Mouse (Mus musculus) midbrain, embryonic 13.5 days (tissue): ENCODE results near the gene Uchl3. TPM values are rescaled to one million over a fixed set of nuclear protein-coding genes. Genes with fewer than 3 reads are reported as not detected.

ENCODE experiments used
- ATAC-seq: fragments of 200-750 bp; cut with Nextera tagmentation; 2 replicates; pipeline ENCODE4 v1.8.0; 2017; ENCODE audit warnings: mild to moderate bottlenecking, moderate TSS enrichment, moderate library complexity
- H3K27ac ChIP-seq: fragments of 300-500 bp; sonication (generic); 2 replicates; pipeline ENCODE4 v1.5.1; 2015; ENCODE audit warnings: inconsistent platforms, mild to moderate bottlenecking, moderate library complexity
- H3K27me3 ChIP-seq: fragments of 300-500 bp; sonication (generic); 2 replicates; pipeline ENCODE4 v1.6.1; 2015; ENCODE audit warnings: mild to moderate bottlenecking, inconsistent platforms
- H3K36me3 ChIP-seq: fragments of 300-500 bp; sonication (generic); 2 replicates; pipeline ENCODE4 v1.6.1; 2015; ENCODE audit warnings: mild to moderate bottlenecking, inconsistent platforms
- H3K4me1 ChIP-seq: fragments of 300-500 bp; sonication (generic); replicated peaks from 2 replicates; pipeline ENCODE4 v1.6.1; 2015; ENCODE audit warnings: inconsistent platforms
- H3K4me2 ChIP-seq: fragments of 300-500 bp; sonication (generic); replicated peaks from 2 replicates; pipeline ENCODE4 v1.6.1; 2015; ENCODE audit warnings: moderate library complexity, mild to moderate bottlenecking, inconsistent platforms
- H3K4me3 ChIP-seq: fragments of 300-500 bp; sonication (generic); replicated peaks from 2 replicates; pipeline ENCODE4 v1.5.1; 2015; ENCODE audit warnings: mild to moderate bottlenecking, inconsistent platforms
- H3K9ac ChIP-seq: fragments of 300-500 bp; sonication (generic); replicated peaks from 2 replicates; pipeline ENCODE4 v1.6.1; 2015; ENCODE audit warnings: mild to moderate bottlenecking, inconsistent platforms
- H3K9me3 ChIP-seq: fragments of 300-500 bp; sonication (generic); 2 replicates; pipeline ENCODE4 v1.6.1; 2016; ENCODE audit warnings: mild to moderate bottlenecking, inconsistent platforms
- WGBS: fragments of 180-500 bp; shearing (Covaris S2); methylation state at CpG from one replicate; pipeline ENCODE4 v1.1.7; 2015; 5-methylcytosine and 5-hydroxymethylcytosine counted together
- polyA plus RNA-seq: library from polyadenylated mRNA; unstranded; fragments of >200 nt; fragmentation: Nextera tagmentation; extraction: Ambion mirVana; gene quantifications from 2 replicates; pipeline ENCODE4 v1.2.1, GENCODE M21; 2015

Uchl3 gene
- 234 and 260 TPM in 2 replicates for polyA plus RNA-seq

- Histone ChIP-seq H3K27me3 (no peaks in the 10 kb centered on the region), H3K36me3 (peaks cover 5% of the 10 kb centered on the region; the same call in 1 of the 2 replicates), H3K27ac (peak within 1 kb of the TSS; percentile 80), H3K4me1 (peaks cover 18% of the 10 kb centered on the region), H3K9ac (peak within 1 kb of the TSS; percentile 92), H3K4me2 (peak within 1 kb of the TSS; percentile 72), H3K4me3 (peak within 1 kb of the TSS; percentile 97), H3K9me3 (no peaks in the 10 kb centered on the region)
- ATAC-seq: peak; percentile 91
- under 1% methylated on average over 81 of the region's 81 CpGs for WGBS
These were observed at the start of gene Uchl3 for GRCm38 (mm10) chr14:101653581-101654525. Gene Uchl3 (plus strand): TSS chr14:101653967.

- Histone ChIP-seq H3K27me3 (peaks cover 15% of the 10 kb centered on the region), H3K4me3 (no peak overlapping the region), H3K9ac (no peak overlapping the region), H3K4me1 (peaks cover 10% of the 10 kb centered on the region), H3K4me2 (no peak overlapping the region), H3K27ac (no peak overlapping the region), H3K9me3 (no peaks in the 10 kb centered on the region), H3K36me3 (no peaks in the 10 kb centered on the region)
- 59% methylated on average over 2 of the region's 2 CpGs for WGBS
- ATAC-seq: no peak
These were observed 47.9 kb upstream of the Uchl3 start for GRCm38 (mm10) chr14:101605843-101606242.

GRCm38 (mm10) chr14:101607631-101608518, 45.9 kb upstream of the Uchl3 start:
- no peak overlapping the region; the same call in 1 of the 2 replicates for H3K27ac ChIP-seq
- H3K4me2 ChIP-seq: peak overlapping the region; percentile 99
- H3K36me3 ChIP-seq: no peaks in the 10 kb centered on the region
- H3K27me3 ChIP-seq: peaks cover 15% of the 10 kb centered on the region
- ATAC-seq: peak; percentile 76
- peak overlapping the region; percentile 74 for H3K9ac ChIP-seq
- H3K9me3 ChIP-seq: no peaks in the 10 kb centered on the region
- under 1% methylated on average over 61 of the region's 62 CpGs for WGBS
- peaks cover 10% of the 10 kb centered on the region for H3K4me1 ChIP-seq
- H3K4me3 ChIP-seq: peak overlapping the region; percentile 82

GRCm38 (mm10) chr14:101608519-101609368, 45.0 kb upstream of the Uchl3 start, which contains the start of gene Tbc1d4:
Gene Tbc1d4 (minus strand): TSS chr14:101609191.
- peaks cover 16% of the 10 kb centered on the region for H3K4me1 ChIP-seq
- WGBS: under 1% methylated on average over 61 of the region's 62 CpGs
- ATAC-seq: peak; percentile 91
- peak within 1 kb of the TSS; percentile 82 for H3K4me3 ChIP-seq
- peak within 1 kb of the TSS; percentile 99 for H3K4me2 ChIP-seq
- peak within 1 kb of the TSS; percentile 44 for H3K27ac ChIP-seq
- peak within 1 kb of the TSS; percentile 74 for H3K9ac ChIP-seq
- H3K9me3 ChIP-seq: no peaks in the 10 kb centered on the region
- no peaks in the 10 kb centered on the region for H3K36me3 ChIP-seq
- H3K27me3 ChIP-seq: peaks cover 15% of the 10 kb centered on the region

- H3K9ac ChIP-seq: no peak overlapping the region
- H3K36me3 ChIP-seq: no peaks in the 10 kb centered on the region
- peaks cover 16% of the 10 kb centered on the region for H3K4me1 ChIP-seq
- WGBS: 89% methylated on average over 10 of the region's 10 CpGs
- H3K27ac ChIP-seq: no peak overlapping the region
- H3K4me3 ChIP-seq: no peak overlapping the region
- H3K4me2 ChIP-seq: no peak overlapping the region
- H3K9me3 ChIP-seq: no peaks in the 10 kb centered on the region
- H3K27me3 ChIP-seq: peaks cover 15% of the 10 kb centered on the region
- ATAC-seq: no peak
These were observed 43.1 kb upstream of the Uchl3 start for GRCm38 (mm10) chr14:101610701-101611100.

GRCm38 (mm10) chr14:101613206-101613605, 40.6 kb upstream of the Uchl3 start:
- 59% methylated on average over 1 of the region's 1 CpGs for WGBS
- no peak for ATAC-seq
- H3K9me3 ChIP-seq: no peaks in the 10 kb centered on the region

GRCm38 (mm10) chr14:101616178-101616577, 37.6 kb upstream of the Uchl3 start:
- H3K4me3 ChIP-seq: no peak overlapping the region
- H3K4me2 ChIP-seq: no peak overlapping the region
- H3K27ac ChIP-seq: no peak overlapping the region
- H3K4me1 ChIP-seq: 0 out of 2 replicates have a peak, but pooled peaks cover 5% of the 10 kb centered on the region
- no peaks in the 10 kb centered on the region for H3K9me3 ChIP-seq
- WGBS: 84% methylated on average over 9 of the region's 9 CpGs
- H3K27me3 ChIP-seq: no peaks in the 10 kb centered on the region
- ATAC-seq: no peak
- H3K9ac ChIP-seq: no peak overlapping the region
- no peaks in the 10 kb centered on the region for H3K36me3 ChIP-seq

More at GRCm38 (mm10) chr14:101613206-101613605, 40.6 kb upstream of the Uchl3 start:
- 0 out of 2 replicates have a peak, but pooled peaks cover 6% of the 10 kb centered on the region for H3K4me1 ChIP-seq
- H3K27me3 ChIP-seq: 0 out of 2 replicates have a peak, but pooled peaks cover 3% of the 10 kb centered on the region
- no peak overlapping the region for H3K4me3 ChIP-seq
- no peak overlapping the region for H3K4me2 ChIP-seq
- no peaks in the 10 kb centered on the region for H3K36me3 ChIP-seq
- no peak overlapping the region for H3K27ac ChIP-seq
- no peak overlapping the region for H3K9ac ChIP-seq

GRCm38 (mm10) chr14:101617680-101618079, 36.1 kb upstream of the Uchl3 start:
- 0 out of 2 replicates have a peak, but pooled peaks cover 5% of the 10 kb centered on the region for H3K4me1 ChIP-seq
- no peaks in the 10 kb centered on the region for H3K27me3 ChIP-seq
- no peaks in the 10 kb centered on the region for H3K36me3 ChIP-seq
- H3K9ac ChIP-seq: no peak overlapping the region
- ATAC-seq: no peak
- 87% methylated on average over 5 of the region's 5 CpGs for WGBS
- H3K9me3 ChIP-seq: no peaks in the 10 kb centered on the region
- no peak overlapping the region for H3K27ac ChIP-seq
- no peak overlapping the region for H3K4me2 ChIP-seq
- H3K4me3 ChIP-seq: no peak overlapping the region

GRCm38 (mm10) chr14:101630548-101630947, 23.2 kb upstream of the Uchl3 start:
- H3K4me1 ChIP-seq: no peaks in the 10 kb centered on the region
- no peak overlapping the region for H3K9ac ChIP-seq
- H3K4me2 ChIP-seq: no peak overlapping the region
- no peaks in the 10 kb centered on the region for H3K9me3 ChIP-seq
- no peak for ATAC-seq
- H3K27me3 ChIP-seq: no peaks in the 10 kb centered on the region
- H3K36me3 ChIP-seq: peaks cover 35% of the 10 kb centered on the region
- 91% methylated on average over 2 of the region's 2 CpGs for WGBS
- no peak overlapping the region for H3K27ac ChIP-seq
- H3K4me3 ChIP-seq: no peak overlapping the region

- no peak overlapping the region for H3K4me2 ChIP-seq
- WGBS: 100% methylated on average over 1 of the region's 1 CpGs
- H3K36me3 ChIP-seq: peaks cover 38% of the 10 kb centered on the region
- H3K4me3 ChIP-seq: no peak overlapping the region
- H3K4me1 ChIP-seq: peaks cover 11% of the 10 kb centered on the region
- no peak overlapping the region for H3K27ac ChIP-seq
- ATAC-seq: no peak
- H3K27me3 ChIP-seq: no peaks in the 10 kb centered on the region
- no peaks in the 10 kb centered on the region for H3K9me3 ChIP-seq
- H3K9ac ChIP-seq: no peak overlapping the region
These were observed 18.0 kb upstream of the Uchl3 start for GRCm38 (mm10) chr14:101635765-101636164.

- peaks cover 11% of the 10 kb centered on the region for H3K4me1 ChIP-seq
- WGBS: 88% methylated on average over 6 of the region's 6 CpGs
- H3K9ac ChIP-seq: no peak overlapping the region
- no peaks in the 10 kb centered on the region for H3K9me3 ChIP-seq
- no peak overlapping the region for H3K4me2 ChIP-seq
- H3K27me3 ChIP-seq: no peaks in the 10 kb centered on the region
- H3K4me3 ChIP-seq: no peak overlapping the region
- ATAC-seq: no peak
- no peak overlapping the region for H3K27ac ChIP-seq
- peaks cover 28% of the 10 kb centered on the region for H3K36me3 ChIP-seq
These were observed 16.4 kb upstream of the Uchl3 start for GRCm38 (mm10) chr14:101637381-101637780.
